In genomic region chr5:135400244-135400643, GRCm38 (mm10) we compare ENCODE assay signal across 9 mouse cellular contexts. TPM values are rescaled to one million over a fixed set of nuclear protein-coding genes. Genes with fewer than 3 reads are reported as not detected.
DNase-seq lines count a peak whose midpoint lies in the region; ATAC-seq and TF ChIP-seq lines count a peak whose summit lies in the region.
"Had no signal": no experiment of that assay in that cellular context is flagged by ENCODE, and none has a peak within 500 bp of the region (broad histone marks: within the 10 kb centered on the region; RNA-seq: fewer than 3 reads in every experiment).

No protein-coding gene starts in this region.

- no peaks in the 10 kb centered on the region for H3K36me3 ChIP-seq in heart, postnatal 0 days (replicated peaks; ENCODE audit: control insufficient read depth, insufficient read depth, low read length)
- H3K36me3 ChIP-seq: limb, embryonic 15.5 days had no signal

- no peak overlapping the region for H3K4me2 ChIP-seq in heart, postnatal 0 days (ENCODE audit: low read depth, low read length)
- H3K4me2 ChIP-seq: limb, embryonic 15.5 days had no signal

- H3K27me3 ChIP-seq in heart, postnatal 0 days (ENCODE audit: control insufficient read depth, insufficient read depth, low read length), result no peaks in the 10 kb centered on the region
- H3K27me3 ChIP-seq: limb, embryonic 15.5 days had no signal

- DNase-seq in ES-CJ7 (ENCODE audit: low read depth, low spot score), result peak; percentile 79
- DNase-seq in adrenal gland, adult 2 months, result peak; percentile 84
- peak; percentile 61 for DNase-seq in embryo, embryonic 11.5 days (ENCODE audit: low read depth, low spot score)
- peak; percentile 73 for DNase-seq in heart, postnatal 0 days (ENCODE audit: low spot score)
- peak; percentile 43 to 75 for DNase-seq in layer of hippocampus, adult 8-10 months (ENCODE audit: low spot score in 2 of 2)
- DNase-seq in lung, postnatal 14 days, result peak; percentile 90
- peak; percentile 66 for DNase-seq in right cerebral cortex, postnatal 25 days
- DNase-seq in urinary bladder, postnatal 36 days (ENCODE audit: low spot score in 2 of 2), result peak; percentile 58 to 74

- peak; percentile 71 for ATAC-seq in heart, postnatal 0 days (ENCODE audit: insufficient read depth, low read depth)

- peak; percentile 96 for TF ChIP-seq CTCF in heart, postnatal 0 days (IDR thresholded peaks at IDR 0.05; ENCODE audit: low read depth)

- no peak overlapping the region for H3K4me3 ChIP-seq in heart, postnatal 0 days (ENCODE audit: low read depth, low read length)
- H3K4me3 ChIP-seq: limb, embryonic 15.5 days had no signal

- 10% methylated on average over 2 of the region's 2 CpGs for whole genome bisulfite sequencing in heart, postnatal 0 days

- no peak for TF ChIP-seq EP300 in heart, postnatal 0 days (IDR thresholded peaks at IDR 0.05; ENCODE audit: low read depth)

- H3K4me1 ChIP-seq in heart, postnatal 0 days (ENCODE audit: control insufficient read depth, insufficient read depth), result no peaks in the 10 kb centered on the region

- no peaks in the 10 kb centered on the region for H3K9me3 ChIP-seq in heart, postnatal 0 days (replicated peaks; ENCODE audit: control insufficient read depth, low read length)
- H3K9me3 ChIP-seq: limb, embryonic 15.5 days had no signal

- no peak overlapping the region for H3K27ac ChIP-seq in heart, postnatal 0 days (ENCODE audit: low read depth)
- H3K27ac ChIP-seq: limb, embryonic 15.5 days had no signal

- H3K9ac ChIP-seq in heart, postnatal 0 days (replicated peaks; ENCODE audit: low read depth, low read length), result no peak overlapping the region
- H3K9ac ChIP-seq: limb, embryonic 15.5 days had no signal

RNA-seq across cellular contexts. Expression of gene Pom121, which starts 5.9 kb away (rescaled TPM):
- 10 to 100 TPM; 18.7 to 23.3 TPM for total RNA-seq in adrenal gland, adult 2 months (2021)
- 32.7 and 36.3 TPM in 2 replicates for polyA plus RNA-seq in adrenal gland, adult 2 months (2012; rRNA removed)
- 8.4 and 10.3 TPM in 2 replicates for total RNA-seq in heart, postnatal 0 days (2014; rRNA removed; ENCODE audit: low replicate concordance)
- 3.6 and 4.4 TPM in 2 replicates for polyA plus RNA-seq in heart, postnatal 0 days (2015; fragmentation: Nextera tagmentation; extraction: Ambion mirVana)
- 10 to 100 TPM; 45.0 to 48.3 (median 46.9) TPM for total RNA-seq in layer of hippocampus, adult 8-10 months (2022)

RNA-seq across cellular contexts. Expression of gene Nsun5, which starts 30.5 kb away (rescaled TPM):
- 10 to 100 TPM; 16.8 to 23.0 TPM for total RNA-seq in adrenal gland, adult 2 months (2021)
- 34.1 and 35.0 TPM in 2 replicates for polyA plus RNA-seq in adrenal gland, adult 2 months (2012; rRNA removed)
- total RNA-seq in heart, postnatal 0 days (2014; rRNA removed; ENCODE audit: low replicate concordance), result 8.7 and 19.3 TPM in 2 replicates
- polyA plus RNA-seq in heart, postnatal 0 days (2015; fragmentation: Nextera tagmentation; extraction: Ambion mirVana), result 11.4 and 13.1 TPM in 2 replicates
- total RNA-seq in layer of hippocampus, adult 8-10 months (2022), result 10 to 100 TPM; 23.5 to 30.2 (median 26.1) TPM

RNA-seq across cellular contexts. Expression of gene Trim50, which starts 47.1 kb away (rescaled TPM):
- total RNA-seq in adrenal gland, adult 2 months (2021), result not detected
- polyA plus RNA-seq in adrenal gland, adult 2 months (2012; rRNA removed), result 0.09 TPM in 1 of 2 replicates, not detected in the other
- not detected in 2 replicates for total RNA-seq in heart, postnatal 0 days (2014; rRNA removed; ENCODE audit: low replicate concordance)
- polyA plus RNA-seq in heart, postnatal 0 days (2015; fragmentation: Nextera tagmentation; extraction: Ambion mirVana), result not detected in 2 replicates
- not detected for total RNA-seq in layer of hippocampus, adult 8-10 months (2022)
- polyA plus RNA-seq: limb, embryonic 15.5 days had no signal

RNA-seq across cellular contexts. Expression of gene Fkbp6, which starts 50.4 kb away (rescaled TPM):
- not detected for total RNA-seq in adrenal gland, adult 2 months (2021)
- 0.08 TPM in 1 of 2 replicates, not detected in the other for polyA plus RNA-seq in adrenal gland, adult 2 months (2012; rRNA removed)
- not detected in 2 replicates for total RNA-seq in heart, postnatal 0 days (2014; rRNA removed; ENCODE audit: low replicate concordance)
- not detected in 2 replicates for polyA plus RNA-seq in heart, postnatal 0 days (2015; fragmentation: Nextera tagmentation; extraction: Ambion mirVana)
- total RNA-seq in layer of hippocampus, adult 8-10 months (2022), result under 1 TPM in 3 of 4 experiments, not detected in 1; 0.25 to 0.80 (median 0.61) TPM
- polyA plus RNA-seq: limb, embryonic 15.5 days had no signal
